Mouse (Mus musculus) neural tube, embryonic 14.5 days (tissue): Measurements from ENCODE around the gene Nckap5. TPM values are rescaled to one million over a fixed set of nuclear protein-coding genes. Genes with fewer than 3 reads are reported as not detected.

Experiments used
- ATAC-seq: fragments of 200-750 bp; cut with Nextera tagmentation; 2 replicates; pipeline ENCODE4 v1.8.0; 2017; ENCODE audit warnings: low read depth, mild to moderate bottlenecking, moderate TSS enrichment, moderate library complexity
- H3K27ac ChIP-seq: fragments of 300-500 bp; sonication (generic); 2 replicates; pipeline ENCODE4 v1.5.1; 2014; ENCODE audit warnings: low read depth, mild to moderate bottlenecking, control low read depth, low read length, moderate library complexity, mixed read lengths
- H3K27me3 ChIP-seq: fragments of 300-500 bp; sonication (generic); 2 replicates; pipeline ENCODE4 v1.6.1; 2014; ENCODE audit warnings: low read length; ENCODE audit not compliant: control insufficient read depth, insufficient read depth
- H3K36me3 ChIP-seq: fragments of 300-500 bp; sonication (generic); 2 replicates; pipeline ENCODE4 v1.6.1; 2014; ENCODE audit warnings: low read length, mixed read lengths; ENCODE audit not compliant: control insufficient read depth, insufficient read depth
- H3K4me1 ChIP-seq: fragments of 300-500 bp; sonication (generic); 2 replicates; pipeline ENCODE4 v1.6.1; 2014; ENCODE audit warnings: low read length; ENCODE audit not compliant: control insufficient read depth, insufficient read depth
- H3K4me2 ChIP-seq: fragments of 300-500 bp; sonication (generic); 2 replicates; pipeline ENCODE4 v1.6.1; 2014; ENCODE audit warnings: mild to moderate bottlenecking, low read depth, low read length, control low read depth
- H3K4me3 ChIP-seq: fragments of 300-500 bp; sonication (generic); 2 replicates; pipeline ENCODE4 v1.5.1; 2014; ENCODE audit warnings: low read depth, low read length, control low read depth, mixed read lengths
- H3K9ac ChIP-seq: fragments of 300-500 bp; sonication (generic); replicated peaks from 2 replicates; pipeline ENCODE4 v1.6.1; 2014; ENCODE audit warnings: low read depth, mild to moderate bottlenecking, control low read depth, low read length, mixed read lengths
- H3K9me3 ChIP-seq: fragments of 300-500 bp; sonication (generic); 2 replicates; pipeline ENCODE4 v1.6.1; 2016; ENCODE audit warnings: low read length; ENCODE audit not compliant: control insufficient read depth
- WGBS: fragments of 180-500 bp; shearing (Covaris S2); extraction: QIAGEN DNeasy Blood & Tissue Kit; methylation state at CpG from one replicate; pipeline ENCODE4 v1.1.7; 2014; 5-methylcytosine and 5-hydroxymethylcytosine counted together
- polyA plus RNA-seq: library from polyadenylated mRNA; unstranded; fragments of >200 nt; fragmentation: Nextera tagmentation; extraction: Ambion mirVana; gene quantifications from 2 replicates; pipeline ENCODE4 v1.2.1, GENCODE M21; 2014

Gene Nckap5
- polyA plus RNA-seq, 1 experiment from 2014 or later = 19.0 TPM

DNA sequence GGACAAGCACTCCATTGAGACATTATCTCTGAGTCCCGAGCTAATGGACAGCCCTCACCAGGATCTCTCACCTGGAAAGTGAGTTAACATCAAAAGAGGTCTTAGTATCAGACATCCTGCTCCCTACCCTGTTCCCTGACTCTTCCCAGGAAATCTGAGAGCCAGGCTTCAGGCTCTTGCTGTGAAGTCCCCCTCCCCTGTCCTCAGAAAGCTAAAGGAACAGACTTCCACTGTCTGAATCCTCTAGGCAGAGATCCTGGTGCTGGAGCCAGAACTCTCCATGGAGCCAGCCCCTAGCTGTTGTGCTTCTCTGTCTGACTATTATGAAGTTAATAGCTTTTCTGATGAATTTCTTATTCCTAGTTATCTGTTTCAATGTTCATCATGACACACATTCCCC lies 153.8 kb downstream of the Nckap5 start:
- H3K36me3 ChIP-seq = no peaks in the 10 kb centered on the region
- H3K4me2 ChIP-seq = no peak overlapping the region
- no peaks in the 10 kb centered on the region for H3K27me3 ChIP-seq
- ATAC-seq = no peak
- WGBS = 19% methylated on average over 1 of the region's 1 CpGs
- H3K4me3 ChIP-seq = no peak overlapping the region
- no peaks in the 10 kb centered on the region for H3K9me3 ChIP-seq
- H3K4me1 ChIP-seq = no peaks in the 10 kb centered on the region; the same call in 1 of the 2 replicates
- H3K9ac ChIP-seq = no peak overlapping the region
- no peak overlapping the region; the same call in 1 of the 2 replicates for H3K27ac ChIP-seq

GRCm38 (mm10) chr1:126675142-126675541 lies 155.5 kb downstream of the Nckap5 start:
- WGBS = 34% methylated on average over 1 of the region's 1 CpGs
- ATAC-seq = no peak
- Histone ChIP-seq H3K4me3 (no peak overlapping the region), H3K4me1 (no peaks in the 10 kb centered on the region), H3K9ac (no peak overlapping the region), H3K27me3 (no peaks in the 10 kb centered on the region), H3K4me2 (no peak overlapping the region), H3K27ac (no peak overlapping the region), H3K9me3 (no peaks in the 10 kb centered on the region), H3K36me3 (no peaks in the 10 kb centered on the region)

DNA sequence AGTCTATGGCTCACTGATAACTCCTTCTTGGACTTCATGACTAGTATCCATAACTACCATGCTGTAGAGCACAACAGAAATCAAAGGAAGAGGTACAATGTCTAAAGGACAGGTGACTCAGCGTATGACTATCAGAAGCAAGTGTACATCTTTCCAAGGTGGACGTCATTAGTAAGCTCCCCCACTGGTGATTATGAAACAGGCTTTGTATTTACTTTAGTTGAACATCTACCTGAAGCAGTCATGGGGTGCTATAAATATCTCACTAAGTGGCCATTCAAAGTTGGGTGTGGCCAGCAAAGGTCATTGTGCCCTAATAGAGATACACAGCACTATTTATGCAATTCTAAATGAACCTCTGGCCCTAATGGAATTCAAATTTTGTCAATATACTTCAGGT lies 157.4 kb downstream of the Nckap5 start:
- WGBS = 94% methylated on average over 2 of the region's 2 CpGs

GRCm38 (mm10) chr1:126670507-126670906 lies 160.1 kb downstream of the Nckap5 start:
- no peaks in the 10 kb centered on the region for H3K36me3 ChIP-seq
- no peak overlapping the region for H3K27ac ChIP-seq
- H3K4me1 ChIP-seq = no peaks in the 10 kb centered on the region
- no peaks in the 10 kb centered on the region for H3K9me3 ChIP-seq
- 96% methylated on average over 3 of the region's 3 CpGs for WGBS
- H3K4me3 ChIP-seq = no peak overlapping the region
- no peak overlapping the region for H3K9ac ChIP-seq
- H3K27me3 ChIP-seq = no peaks in the 10 kb centered on the region
- no peak overlapping the region for H3K4me2 ChIP-seq
- ATAC-seq = no peak

More for the DNA sequence above, 157.4 kb downstream of the Nckap5 start:
- no peaks in the 10 kb centered on the region for H3K36me3 ChIP-seq
- ATAC-seq = no peak
- no peak overlapping the region for H3K9ac ChIP-seq
- H3K27me3 ChIP-seq = no peaks in the 10 kb centered on the region
- H3K4me2 ChIP-seq = no peak overlapping the region
- no peaks in the 10 kb centered on the region for H3K9me3 ChIP-seq
- no peaks in the 10 kb centered on the region for H3K4me1 ChIP-seq
- no peak overlapping the region for H3K27ac ChIP-seq
- no peak overlapping the region for H3K4me3 ChIP-seq

- Histone ChIP-seq H3K27me3 (no peaks in the 10 kb centered on the region), H3K36me3 (no peaks in the 10 kb centered on the region), H3K4me2 (no peak overlapping the region), H3K4me3 (no peak overlapping the region), H3K4me1 (peaks cover 3% of the 10 kb centered on the region; the same call in 1 of the 2 replicates), H3K9me3 (no peaks in the 10 kb centered on the region), H3K9ac (no peak overlapping the region), H3K27ac (no peak overlapping the region)
- peak; percentile 60 for ATAC-seq
- WGBS = 45% methylated on average over 7 of the region's 7 CpGs
These were observed 170.2 kb downstream of the Nckap5 start for GRCm38 (mm10) chr1:126660098-126660999.

DNA sequence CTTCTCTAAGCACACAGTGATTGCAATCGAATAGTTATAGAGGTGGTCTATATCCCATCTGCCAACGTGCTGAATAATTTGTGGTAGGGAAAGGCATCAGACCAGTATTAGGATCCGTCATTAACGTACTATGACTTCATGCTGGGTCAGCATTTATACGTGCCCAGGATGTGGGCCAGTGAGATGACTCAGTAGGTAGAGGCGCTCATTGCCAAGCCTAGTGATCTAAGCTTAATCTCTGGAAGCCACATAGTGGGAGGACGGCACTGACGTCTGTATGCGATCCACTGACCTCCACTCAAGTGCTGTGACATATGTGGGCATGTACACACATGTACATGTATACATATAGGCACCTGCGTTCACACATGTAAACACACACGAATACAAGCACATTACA lies 171.9 kb downstream of the Nckap5 start:
- no peaks in the 10 kb centered on the region for H3K36me3 ChIP-seq
- 89% methylated on average over 11 of the region's 11 CpGs for WGBS
- ATAC-seq = no peak

DNA sequence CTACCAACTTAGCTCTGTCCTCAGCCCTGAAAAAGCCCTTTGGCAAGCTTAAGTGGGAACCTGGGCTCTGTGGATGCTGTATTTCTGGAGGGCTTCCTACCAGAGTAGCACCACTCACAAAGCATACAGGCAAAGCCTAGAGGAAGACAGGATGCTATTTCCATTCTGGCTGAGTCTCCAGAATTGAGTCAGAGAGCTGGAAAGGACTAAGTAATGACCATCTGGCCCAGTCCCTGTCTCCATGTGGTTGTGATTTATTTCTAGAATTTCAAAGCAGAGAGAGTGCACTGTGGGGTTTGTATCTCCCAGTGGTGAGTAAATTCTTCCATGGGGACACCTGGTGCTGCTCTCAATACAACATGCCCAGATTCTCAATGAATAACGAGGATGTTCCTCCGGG lies 174.4 kb downstream of the Nckap5 start:
- no peak; the same call in 1 of the 2 replicates for ATAC-seq
- H3K9ac ChIP-seq = no peak overlapping the region
- H3K27ac ChIP-seq = no peak overlapping the region
- no peaks in the 10 kb centered on the region for H3K27me3 ChIP-seq
- H3K4me1 ChIP-seq = peaks cover 3% of the 10 kb centered on the region; the same call in 1 of the 2 replicates
- no peaks in the 10 kb centered on the region for H3K9me3 ChIP-seq
- no peaks in the 10 kb centered on the region for H3K36me3 ChIP-seq
- WGBS = 31% methylated on average over 2 of the region's 2 CpGs
- no peak overlapping the region for H3K4me2 ChIP-seq
- no peak overlapping the region for H3K4me3 ChIP-seq

More for the DNA sequence above, 171.9 kb downstream of the Nckap5 start:
- no peaks in the 10 kb centered on the region for H3K9me3 ChIP-seq
- H3K4me2 ChIP-seq = no peak overlapping the region
- no peaks in the 10 kb centered on the region for H3K27me3 ChIP-seq
- H3K27ac ChIP-seq = no peak overlapping the region
- H3K4me1 ChIP-seq = peaks cover 3% of the 10 kb centered on the region; the same call in 1 of the 2 replicates
- H3K4me3 ChIP-seq = no peak overlapping the region
- no peak overlapping the region for H3K9ac ChIP-seq

DNA sequence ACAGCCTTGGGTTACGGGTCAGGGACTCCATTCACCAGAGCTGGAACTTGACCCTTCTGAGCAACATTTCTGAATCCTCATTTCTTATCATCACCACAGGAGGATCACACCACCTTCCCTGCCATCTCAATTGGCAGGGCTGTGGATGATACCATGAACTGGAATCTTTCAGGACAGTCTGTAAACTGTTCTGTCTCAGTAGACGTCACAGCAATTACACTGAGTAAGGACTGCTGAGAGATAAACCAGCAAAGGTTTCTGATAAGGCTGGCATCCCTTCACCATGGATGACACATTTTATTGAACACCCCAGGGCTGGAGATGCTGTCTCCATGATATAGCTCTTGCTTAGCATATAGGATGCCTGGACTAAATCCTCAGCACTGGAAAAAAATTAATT lies 178.5 kb downstream of the Nckap5 start:
- WGBS = 79% methylated on average over 2 of the region's 2 CpGs

GRCm38 (mm10) chr1:126650806-126651205 lies 179.8 kb downstream of the Nckap5 start:
- Histone ChIP-seq H3K9me3 (no peaks in the 10 kb centered on the region), H3K27me3 (no peaks in the 10 kb centered on the region), H3K4me2 (no peak overlapping the region), H3K9ac (no peak overlapping the region), H3K27ac (no peak overlapping the region), H3K4me3 (no peak overlapping the region), H3K4me1 (no peaks in the 10 kb centered on the region), H3K36me3 (no peaks in the 10 kb centered on the region)
- WGBS = 79% methylated on average over 5 of the region's 5 CpGs
- no peak for ATAC-seq

More for the DNA sequence above, 178.5 kb downstream of the Nckap5 start:
- no peak for ATAC-seq
- H3K27ac ChIP-seq = no peak overlapping the region
- H3K4me2 ChIP-seq = no peak overlapping the region
- H3K9me3 ChIP-seq = no peaks in the 10 kb centered on the region
- H3K27me3 ChIP-seq = no peaks in the 10 kb centered on the region
- no peak overlapping the region for H3K9ac ChIP-seq
- H3K4me1 ChIP-seq = no peaks in the 10 kb centered on the region
- no peak overlapping the region for H3K4me3 ChIP-seq
- H3K36me3 ChIP-seq = no peaks in the 10 kb centered on the region
